Mouse (Mus musculus) olfactory bulb, adult 2 months (tissue): ENCODE results near the gene Rap1gds1.

Experiments used
- CTCF ChIP-seq: fragments of 200-500 bp; IDR thresholded peaks from 2 replicates; pipeline ENCODE4 v1.5.1; 2012; ENCODE audit warnings: low read depth, mild to moderate bottlenecking, low read length, moderate library complexity; ENCODE audit not compliant: insufficient read depth
- POLR2A ChIP-seq: fragments of 200-500 bp; IDR thresholded peaks from 2 replicates; pipeline ENCODE4 v1.6.1; 2012; ENCODE audit warnings: mild to moderate bottlenecking, low read depth, low read length, moderate library complexity; ENCODE audit not compliant: insufficient read depth

GRCm38 (mm10) chr3:138906112-138906880 is 168.7 kb downstream of the Rap1gds1 start:
- TF ChIP-seq POLR2A = no peak
- TF ChIP-seq CTCF = peak; percentile 77
